Mouse (Mus musculus) duodenum, adult 2 months (tissue): Measurements from ENCODE around the gene Gm9803. TPM values are rescaled to one million over a fixed set of nuclear protein-coding genes. Genes with fewer than 3 reads are reported as not detected.

Source experiments
- polyA plus RNA-seq: library from polyadenylated mRNA; depleted of rRNA; stranded (reverse); fragments of >200 nt; gene quantifications from 2 replicates; pipeline ENCODE4 v1.2.3, GENCODE M21; 2012; ENCODE audit warnings: low replicate concordance; rRNA removed

The Gm9803 gene
- polyA plus RNA-seq: 88.8 and 140 TPM in 2 replicates

DNA sequence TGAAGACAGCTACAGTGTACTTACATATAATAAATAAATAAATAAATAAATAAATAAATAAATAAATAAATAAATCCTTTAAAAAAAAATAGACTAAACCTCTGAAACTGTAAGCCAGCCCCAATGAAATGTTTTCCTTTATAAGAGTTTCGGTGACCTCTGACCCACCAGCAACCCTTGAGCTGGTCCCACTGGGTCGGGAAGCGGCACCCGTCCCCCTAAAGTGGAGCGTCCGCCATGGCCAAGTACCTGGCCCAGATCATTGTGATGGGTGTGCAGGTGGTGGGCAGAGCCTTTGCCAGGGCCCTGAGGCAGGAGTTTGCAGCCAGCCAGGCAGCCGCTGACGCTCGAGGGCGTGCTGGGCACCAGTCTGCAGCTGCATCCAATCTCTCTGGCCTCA is at the start of gene Gm9803:
Gm9803 (plus strand) TSS at position 154 of the 400 bp plus-strand sequence.

GRCm38 (mm10) chr10:43478751-43479435 is 45.0 kb upstream of the Gm9803 start, which contains the start of gene Bend3:
Bend3 (plus strand) TSS chr10:43478831.

DNA sequence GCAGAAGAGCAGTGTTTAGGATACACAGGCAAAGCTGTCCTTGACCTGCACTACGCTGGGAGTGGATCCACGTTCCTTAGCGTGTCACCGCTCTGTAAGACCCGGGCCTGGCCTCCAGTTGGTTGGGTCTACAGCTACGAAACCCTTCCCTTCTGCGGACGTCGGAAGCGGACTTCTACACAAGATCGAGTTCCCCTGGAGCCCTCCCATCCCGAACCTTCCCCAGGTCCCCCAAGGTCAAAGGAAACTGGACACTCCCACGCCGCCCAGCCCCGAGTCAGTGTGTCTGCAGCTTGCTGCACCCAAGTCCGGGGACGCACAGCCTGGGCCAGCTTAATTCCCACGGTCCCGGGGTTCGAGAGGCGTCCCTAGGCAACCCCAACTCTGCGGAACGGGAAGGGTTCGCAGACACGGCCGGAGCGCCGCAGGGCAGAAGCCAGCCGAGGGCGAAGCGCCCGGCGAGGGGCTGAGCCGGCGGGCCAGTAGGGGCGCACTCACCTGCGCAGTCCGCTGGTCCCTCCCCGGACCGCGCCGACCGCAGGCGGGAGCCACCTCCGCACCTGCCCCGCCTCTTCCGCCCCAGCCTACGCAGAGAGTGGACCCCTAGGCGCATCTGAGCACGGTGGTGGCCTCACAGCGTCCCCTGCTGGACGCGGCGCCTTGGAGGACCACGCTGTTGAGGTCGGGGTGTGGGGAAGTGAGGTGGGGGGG is 16.7 kb downstream of the Gm9803 start, which contains the start of gene 1700021F05Rik:
1700021F05Rik (minus strand) TSS at position 553 of the 711 bp plus-strand sequence.

Other genes starting within 250 kb of the Gm9803 start
- gene Bend3, start 45.3 kb upstream of the Gm9803 start, polyA plus RNA-seq: 1.2 and 2.5 TPM in 2 replicates
- 3.3 and 9.1 TPM in 2 replicates for gene 1700021F05Rik, start 16.9 kb downstream of the Gm9803 start, polyA plus RNA-seq
- 61.0 and 157 TPM in 2 replicates for gene Cd24a, start 54.2 kb downstream of the Gm9803 start, polyA plus RNA-seq